Mouse (Mus musculus) heart, postnatal 0 days (tissue): ENCODE results near the gene Hivep2. TPM values are rescaled to one million over a fixed set of nuclear protein-coding genes. Genes with fewer than 3 reads are reported as not detected.

Experiments used
- ATAC-seq: fragments of 200-750 bp; cut with Nextera tagmentation; 2 replicates; pipeline ENCODE4 v1.8.0; 2017; ENCODE audit warnings: low read depth, moderate number of reproducible peaks, moderate library complexity; ENCODE audit not compliant: insufficient read depth
- DNase-seq: peaks from one replicate; pipeline ENCODE4 v3.0.0-alpha.2; 2016; ENCODE audit warnings: low spot score
- H3K27ac ChIP-seq: fragments of 300-500 bp; sonication (generic); 2 replicates; pipeline ENCODE4 v1.5.1; 2014; ENCODE audit warnings: low read depth, mild to moderate bottlenecking
- H3K27me3 ChIP-seq: fragments of 300-500 bp; sonication (generic); 2 replicates; pipeline ENCODE4 v1.6.1; 2014; ENCODE audit warnings: low read length, mixed read lengths; ENCODE audit not compliant: control insufficient read depth, insufficient read depth
- H3K36me3 ChIP-seq: fragments of 300-500 bp; sonication (generic); replicated peaks from 2 replicates; pipeline ENCODE4 v1.6.1; 2014; ENCODE audit warnings: low read length, mixed read lengths; ENCODE audit not compliant: control insufficient read depth, insufficient read depth
- H3K4me1 ChIP-seq: fragments of 300-500 bp; sonication (generic); 2 replicates; pipeline ENCODE4 v1.6.1; 2014; ENCODE audit warnings: antibody characterized with exemption; ENCODE audit not compliant: control insufficient read depth, insufficient read depth
- H3K4me2 ChIP-seq: fragments of 300-500 bp; sonication (generic); 2 replicates; pipeline ENCODE4 v1.6.1; 2014; ENCODE audit warnings: low read depth, mild to moderate bottlenecking, low read length, moderate library complexity
- H3K4me3 ChIP-seq: fragments of 300-500 bp; sonication (generic); 2 replicates; pipeline ENCODE4 v1.5.1; 2014; ENCODE audit warnings: low read depth, low read length
- H3K9ac ChIP-seq: fragments of 300-500 bp; sonication (generic); replicated peaks from 2 replicates; pipeline ENCODE4 v1.6.1; 2014; ENCODE audit warnings: low read depth, low read length, mixed read lengths
- H3K9me3 ChIP-seq: fragments of 300-500 bp; sonication (generic); replicated peaks from 2 replicates; pipeline ENCODE4 v1.6.1; 2016; ENCODE audit warnings: low read length; ENCODE audit not compliant: control insufficient read depth
- CTCF ChIP-seq: IDR thresholded peaks from 2 replicates; pipeline ENCODE4 v1.5.1; 2016; ENCODE audit warnings: antibody characterized with exemption, control low read depth, low read depth
- EP300 ChIP-seq: IDR thresholded peaks from 2 replicates; pipeline ENCODE4 v1.6.1; 2016; ENCODE audit warnings: antibody characterized with exemption, low read depth
- WGBS: fragments of 180-500 bp; shearing (Covaris S2); extraction: QIAGEN DNeasy Blood & Tissue Kit; methylation state at CpG from one replicate; pipeline ENCODE4 v1.1.7; 2014; 5-methylcytosine and 5-hydroxymethylcytosine counted together
- polyA plus RNA-seq: library from polyadenylated mRNA; unstranded; fragments of >200 nt; fragmentation: Nextera tagmentation; extraction: Ambion mirVana; gene quantifications from 2 replicates; pipeline ENCODE4 v1.2.1, GENCODE M21; 2015
- total RNA-seq: library from RNA; depleted of rRNA; stranded (reverse); fragments of >200 nt; gene quantifications from 2 replicates; pipeline ENCODE4 v1.2.3, GENCODE M21; 2014; ENCODE audit warnings: low replicate concordance

Gene Hivep2
- total and polyA plus RNA-seq, 2 experiments from 2014 or later = 3.7 to 11.6 TPM

DNA sequence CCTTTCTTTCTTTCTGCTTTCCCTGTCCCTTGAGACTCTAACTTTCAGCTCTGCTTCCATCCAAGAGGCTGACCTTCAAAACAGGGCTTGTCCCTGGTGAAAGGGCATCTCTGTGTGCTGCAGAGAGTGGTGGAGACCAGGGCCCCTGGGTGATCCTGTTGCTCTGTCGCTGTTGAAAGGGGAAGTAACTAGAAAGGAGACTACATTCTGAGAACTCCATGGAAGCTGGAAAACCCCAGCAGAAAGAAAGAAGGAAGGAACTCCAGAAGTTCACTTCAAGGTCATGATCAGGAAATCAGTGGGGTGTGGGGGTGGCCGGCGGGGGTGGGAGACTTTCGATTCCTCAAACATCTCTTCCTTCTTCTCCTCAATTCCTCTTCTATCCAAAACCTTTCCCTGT is 208.2 kb downstream of the Hivep2 start:
- H3K9ac ChIP-seq = no peak overlapping the region
- H3K9me3 ChIP-seq = no peaks in the 10 kb centered on the region
- no peak for ATAC-seq

DNA sequence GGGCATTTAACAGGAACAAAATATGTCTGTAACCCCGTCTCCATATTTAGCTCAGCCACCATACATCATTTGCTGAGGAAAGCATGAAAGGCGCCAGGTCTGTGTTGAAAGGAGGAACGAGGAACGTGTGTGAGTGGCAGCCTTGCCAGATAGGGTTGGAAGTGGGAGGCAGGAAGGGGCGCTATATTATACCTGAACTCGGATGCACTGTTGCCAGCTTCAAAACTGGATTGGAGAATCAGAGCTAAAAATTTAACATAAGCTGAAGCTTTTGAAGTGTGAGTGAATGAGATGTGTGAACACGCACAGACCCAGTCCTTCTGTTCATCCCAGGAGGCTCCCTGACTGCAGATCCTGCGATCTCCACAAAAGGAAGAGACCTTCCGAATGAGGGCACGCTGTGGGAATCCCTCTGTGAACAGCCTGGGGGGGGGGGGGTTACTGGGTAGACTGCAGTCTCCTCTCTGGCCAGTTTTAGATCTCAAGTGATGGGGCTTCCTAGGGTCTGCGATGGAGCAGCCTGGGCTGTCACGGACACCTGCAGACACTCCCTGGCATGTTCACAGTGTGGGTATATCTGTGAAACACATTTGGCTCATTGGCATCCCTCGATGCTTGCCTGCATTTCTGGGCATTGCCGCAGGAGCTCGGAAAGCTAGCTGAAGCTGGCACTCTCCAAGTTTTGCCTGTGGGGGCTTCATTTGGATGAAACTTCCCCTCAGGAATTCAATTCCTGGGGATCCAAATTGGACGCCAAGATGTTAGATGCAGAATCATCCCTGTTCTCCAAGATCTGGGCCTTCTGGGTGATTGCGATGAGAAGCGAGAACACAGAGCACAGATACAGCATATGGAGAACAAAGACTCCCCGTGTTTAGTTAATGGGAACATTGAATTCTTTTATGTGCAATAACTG is 213.8 kb downstream of the Hivep2 start:
- Histone ChIP-seq H3K9ac (no peak overlapping the region), H3K36me3 (no peaks in the 10 kb centered on the region), H3K4me3 (no peak overlapping the region), H3K4me2 (no peak overlapping the region), H3K9me3 (no peaks in the 10 kb centered on the region), H3K27ac (no peak overlapping the region), H3K4me1 (no peaks in the 10 kb centered on the region), H3K27me3 (no peaks in the 10 kb centered on the region)
- ATAC-seq (no peak), DNase-seq (no peak)
- 63% methylated on average over 19 of the region's 19 CpGs for WGBS
- TF ChIP-seq EP300 (no peak), CTCF (no peak)

More for the DNA sequence above, 208.2 kb downstream of the Hivep2 start:
- Histone ChIP-seq H3K36me3 (no peaks in the 10 kb centered on the region), H3K4me3 (no peak overlapping the region), H3K27ac (no peak overlapping the region), H3K27me3 (no peaks in the 10 kb centered on the region), H3K4me2 (no peak overlapping the region), H3K4me1 (no peaks in the 10 kb centered on the region)
- TF ChIP-seq CTCF = no peak
- no peak for TF ChIP-seq EP300
- no peak for DNase-seq
- 57% methylated on average over 4 of the region's 4 CpGs for WGBS

GRCm38 (mm10) chr10:14186352-14186976 is 220.6 kb downstream of the Hivep2 start:
- DNase-seq (no peak), ATAC-seq (no peak)
- no peaks in the 10 kb centered on the region for H3K36me3 ChIP-seq
- H3K27ac ChIP-seq = no peak overlapping the region
- TF ChIP-seq EP300 = no peak
- no peak overlapping the region for H3K4me2 ChIP-seq
- peaks cover 21% of the 10 kb centered on the region for H3K4me1 ChIP-seq
- WGBS = 58% methylated on average over 11 of the region's 11 CpGs
- no peak overlapping the region for H3K4me3 ChIP-seq
- no peaks in the 10 kb centered on the region for H3K9me3 ChIP-seq
- H3K9ac ChIP-seq = no peak overlapping the region
- no peaks in the 10 kb centered on the region for H3K27me3 ChIP-seq

GRCm38 (mm10) chr10:14189050-14189449 is 223.2 kb downstream of the Hivep2 start:
- WGBS = 15% methylated on average over 4 of the region's 4 CpGs
- DNase-seq = no peak
- peaks cover 39% of the 10 kb centered on the region for H3K4me1 ChIP-seq
- no peaks in the 10 kb centered on the region for H3K27me3 ChIP-seq
- H3K36me3 ChIP-seq = no peaks in the 10 kb centered on the region
- no peak overlapping the region for H3K4me2 ChIP-seq
- TF ChIP-seq EP300 (no peak), CTCF (no peak)
- H3K9ac ChIP-seq = no peak overlapping the region
- H3K27ac ChIP-seq = no peak overlapping the region
- no peak for ATAC-seq
- no peaks in the 10 kb centered on the region for H3K9me3 ChIP-seq
- H3K4me3 ChIP-seq = no peak overlapping the region

GRCm38 (mm10) chr10:14191202-14191601 is 225.3 kb downstream of the Hivep2 start:
- H3K4me1 ChIP-seq = peaks cover 37% of the 10 kb centered on the region

More at GRCm38 (mm10) chr10:14191202-14191601, 225.3 kb downstream of the Hivep2 start:
- ATAC-seq (no peak), DNase-seq (no peak)
- no peak overlapping the region for H3K4me3 ChIP-seq
- no peak overlapping the region for H3K4me2 ChIP-seq
- no peaks in the 10 kb centered on the region for H3K27me3 ChIP-seq
- H3K27ac ChIP-seq = no peak overlapping the region
- H3K36me3 ChIP-seq = no peaks in the 10 kb centered on the region
- TF ChIP-seq EP300 (no peak), CTCF (no peak)
- H3K9me3 ChIP-seq = no peaks in the 10 kb centered on the region
- H3K9ac ChIP-seq = no peak overlapping the region
- WGBS = 38% methylated on average over 10 of the region's 10 CpGs
